Mouse (Mus musculus): ENCODE measurements around the gene Traf3. TPM values are rescaled to one million over a fixed set of nuclear protein-coding genes. Genes with fewer than 3 reads are reported as not detected.

The Traf3 gene
- polyA plus RNA-seq, 1 experiment from 2014 or later, result 22.8 TPM

DNA sequence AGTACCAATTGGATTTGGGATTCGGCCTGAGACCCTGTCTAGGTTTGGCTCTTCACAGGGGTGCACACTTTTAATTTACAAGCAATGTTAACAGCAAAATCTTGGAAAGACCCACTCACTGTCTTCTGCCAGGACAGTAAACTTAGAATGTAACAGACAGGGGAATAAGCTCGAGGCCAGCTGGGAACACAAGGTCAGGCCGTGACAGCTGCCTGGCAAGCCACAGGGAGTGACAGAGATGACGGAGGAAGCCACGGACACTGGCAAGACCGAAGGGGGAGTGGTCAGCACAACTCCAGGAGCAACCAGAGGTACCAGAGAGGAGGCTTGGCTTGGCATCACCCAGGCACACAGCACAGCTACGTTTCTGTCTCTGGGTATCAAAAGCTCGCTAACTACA lies 140.7 kb downstream of the Traf3 start:
- Histone ChIP-seq H3K9me3 (no peaks in the 10 kb centered on the region), H3K4me3 (no peak overlapping the region), H3K27me3 (replicated peaks) (no peaks in the 10 kb centered on the region), H3K27ac (no peak overlapping the region), H3K4me1 (no peaks in the 10 kb centered on the region), H3K4me2 (replicated peaks) (no peak overlapping the region), H3K36me3 (peaks cover 95% of the 10 kb centered on the region), H3K9ac (no peak overlapping the region)
- 95% methylated on average over 8 of the region's 8 CpGs for WGBS
- ATAC-seq (ENCODE audit: low FRiP score, low read depth), result no peak

DNA sequence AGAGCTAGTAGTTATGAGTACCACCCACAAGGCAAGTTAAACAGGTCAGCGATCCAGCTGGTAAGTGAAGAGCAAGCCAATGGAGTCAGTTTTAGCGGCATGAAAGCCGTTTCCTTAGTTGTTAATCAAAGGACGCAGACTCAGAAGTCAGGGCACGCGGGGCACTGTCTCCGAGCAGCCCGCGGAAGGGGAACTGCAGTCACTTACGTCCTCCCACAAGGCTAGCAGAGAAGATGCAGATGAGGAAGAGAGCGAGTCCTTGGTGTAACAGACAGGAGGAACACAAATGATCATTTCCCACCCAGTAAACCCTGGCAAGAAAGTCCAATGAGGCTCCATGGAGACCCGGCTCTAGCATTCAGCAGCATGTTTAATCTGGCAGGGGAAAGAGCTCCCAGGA lies 143.1 kb downstream of the Traf3 start:
- Histone ChIP-seq H3K9ac (no peak overlapping the region), H3K4me1 (no peaks in the 10 kb centered on the region), H3K4me2 (replicated peaks) (no peak overlapping the region), H3K27me3 (replicated peaks) (no peaks in the 10 kb centered on the region), H3K36me3 (peaks cover 94% of the 10 kb centered on the region), H3K27ac (no peak overlapping the region), H3K4me3 (no peak overlapping the region), H3K9me3 (no peaks in the 10 kb centered on the region)
- WGBS, result 83% methylated on average over 12 of the region's 12 CpGs
- no peak for ATAC-seq (ENCODE audit: low FRiP score, low read depth)

DNA sequence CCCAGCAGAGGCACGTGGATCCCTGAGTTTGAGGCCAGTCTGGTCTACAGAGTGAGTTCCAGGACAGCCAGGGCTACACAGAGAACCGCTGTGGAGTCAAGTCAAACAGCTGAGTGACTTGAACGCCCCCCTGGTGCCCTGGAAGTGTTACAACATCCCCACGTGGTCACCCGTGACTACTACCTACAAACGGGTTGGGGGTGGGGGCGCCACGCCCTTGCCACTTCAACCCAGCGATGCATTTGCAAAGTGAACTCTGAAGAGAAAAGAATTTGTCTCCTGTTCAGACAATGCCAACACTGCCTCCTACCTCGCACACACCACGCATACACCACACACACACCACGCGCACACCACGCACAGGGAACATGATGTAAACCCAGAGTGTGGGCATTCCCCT lies 143.8 kb downstream of the Traf3 start:
- Histone ChIP-seq H3K9ac (no peak overlapping the region), H3K4me2 (replicated peaks) (no peak overlapping the region)
- ATAC-seq (ENCODE audit: low FRiP score, low read depth), result no peak

DNA sequence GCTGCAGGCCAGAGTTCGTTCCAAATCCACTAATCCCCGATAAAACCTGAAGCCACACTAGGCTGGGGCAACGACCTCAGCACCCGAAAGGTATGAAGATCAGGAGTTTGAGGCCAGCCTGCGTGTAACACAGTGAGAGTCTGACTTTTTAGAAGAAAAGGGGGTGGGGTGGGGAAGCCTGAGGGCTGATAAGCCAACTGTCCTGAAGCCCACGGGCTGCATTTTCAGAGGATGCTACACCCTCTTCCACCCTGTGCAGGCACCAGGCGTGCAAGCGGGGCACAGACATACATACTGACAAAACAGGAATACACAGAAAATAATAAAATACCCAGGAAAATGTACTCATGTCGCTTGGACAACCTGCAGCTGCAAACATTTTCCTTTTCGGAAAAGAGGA lies 145.6 kb downstream of the Traf3 start:
- ATAC-seq (ENCODE audit: low FRiP score, low read depth), result no peak
- no peak overlapping the region for H3K4me3 ChIP-seq
- H3K9me3 ChIP-seq, result no peaks in the 10 kb centered on the region
- H3K27ac ChIP-seq, result no peak overlapping the region
- no peak overlapping the region for H3K9ac ChIP-seq
- H3K4me2 ChIP-seq (replicated peaks), result no peak overlapping the region
- 95% methylated on average over 10 of the region's 10 CpGs for WGBS
- no peaks in the 10 kb centered on the region for H3K4me1 ChIP-seq
- peaks cover 93% of the 10 kb centered on the region for H3K36me3 ChIP-seq
- H3K27me3 ChIP-seq (replicated peaks), result no peaks in the 10 kb centered on the region

More for the DNA sequence above, 143.8 kb downstream of the Traf3 start:
- H3K27me3 ChIP-seq (replicated peaks), result no peaks in the 10 kb centered on the region
- no peak overlapping the region for H3K4me3 ChIP-seq
- H3K36me3 ChIP-seq, result peaks cover 93% of the 10 kb centered on the region
- H3K4me1 ChIP-seq, result no peaks in the 10 kb centered on the region
- no peak overlapping the region for H3K27ac ChIP-seq
- WGBS, result 91% methylated on average over 14 of the region's 14 CpGs
- H3K9me3 ChIP-seq, result no peaks in the 10 kb centered on the region

DNA sequence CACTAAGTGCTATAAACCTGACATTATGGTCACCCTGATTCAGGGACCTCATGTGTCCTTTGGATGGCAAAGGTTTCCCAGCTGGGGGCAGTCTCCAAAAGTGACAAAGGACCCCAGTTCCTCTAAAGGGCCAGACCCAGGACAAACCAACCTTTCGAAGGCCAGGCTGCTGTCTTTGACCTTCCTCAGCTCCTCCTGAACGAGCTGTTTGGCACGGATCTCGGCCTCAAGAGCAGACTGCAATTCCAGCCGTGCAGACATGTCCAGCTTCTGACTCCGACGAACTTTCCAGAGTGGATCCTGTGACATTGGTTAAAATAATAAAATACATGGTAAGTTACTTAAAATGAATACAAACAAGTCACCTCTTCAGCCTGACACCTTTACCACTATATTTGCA lies 148.1 kb downstream of the Traf3 start:
- H3K27ac ChIP-seq, result no peak overlapping the region
- peaks cover 97% of the 10 kb centered on the region for H3K36me3 ChIP-seq
- no peak for ATAC-seq (ENCODE audit: low FRiP score, low read depth)
- no peak overlapping the region for H3K4me3 ChIP-seq
- no peaks in the 10 kb centered on the region for H3K9me3 ChIP-seq
- WGBS, result 95% methylated on average over 7 of the region's 7 CpGs
- no peak overlapping the region for H3K4me2 ChIP-seq (replicated peaks)
- H3K27me3 ChIP-seq (replicated peaks), result no peaks in the 10 kb centered on the region
- no peaks in the 10 kb centered on the region for H3K4me1 ChIP-seq
- no peak overlapping the region for H3K9ac ChIP-seq

Other genes with a start within 250 kb of the Traf3 start
- gene Ankrd9, start 187.3 kb upstream of the Traf3 start, polyA plus RNA-seq (2016; fragmentation: Nextera tagmentation; extraction: Ambion mirVana), result 9.5 and 10.5 TPM in 2 replicates
- gene Rcor1, start 127.0 kb upstream of the Traf3 start, polyA plus RNA-seq (2016; fragmentation: Nextera tagmentation; extraction: Ambion mirVana), result 7.9 and 8.5 TPM in 2 replicates
- not detected in 2 replicates for gene 4930595D18Rik, start 18.1 kb downstream of the Traf3 start, polyA plus RNA-seq (2016; fragmentation: Nextera tagmentation; extraction: Ambion mirVana)
- 0.46 and 1.2 TPM in 2 replicates for gene Amn, start 104.7 kb downstream of the Traf3 start, polyA plus RNA-seq (2016; fragmentation: Nextera tagmentation; extraction: Ambion mirVana)
- gene Cdc42bpb, start 211.3 kb downstream of the Traf3 start, polyA plus RNA-seq (2016; fragmentation: Nextera tagmentation; extraction: Ambion mirVana), result 41.7 and 44.9 TPM in 2 replicates
- gene Lbhd2, start 240.4 kb downstream of the Traf3 start, polyA plus RNA-seq (2016; fragmentation: Nextera tagmentation; extraction: Ambion mirVana), result 0.42 and 0.51 TPM in 2 replicates

Measured in neural tube, embryonic 12.5 days (tissue).